Mouse (Mus musculus) bone marrow, adult 2 months (tissue): Measurements from ENCODE around the gene Ski.

Experiments
- CTCF ChIP-seq: fragments of 200-500 bp; IDR thresholded peaks from 2 replicates; pipeline ENCODE4 v1.5.1; 2011; ENCODE audit warnings: low read length, control low read depth; ENCODE audit not compliant: control insufficient read depth, insufficient read depth
- POLR2A ChIP-seq: fragments of 200-500 bp; IDR thresholded peaks from 2 replicates; pipeline ENCODE4 v1.6.1; 2011; ENCODE audit warnings: low read depth, mild to moderate bottlenecking, control low read depth, low read length, borderline replicate concordance; ENCODE audit not compliant: control insufficient read depth

GRCm38 (mm10) chr4:155214188-155214587 lies 8.2 kb downstream of the Ski start:
- TF ChIP-seq CTCF = no peak
- TF ChIP-seq POLR2A = no peak
